Mouse (Mus musculus): ENCODE data around the gene Scd4.
"Not testable (repeated sequence)": the region's sequence is repeated elsewhere in the genome, so short reads cannot be mapped to it uniquely, and the experiment has no call there.

The Scd4 gene

DNA sequence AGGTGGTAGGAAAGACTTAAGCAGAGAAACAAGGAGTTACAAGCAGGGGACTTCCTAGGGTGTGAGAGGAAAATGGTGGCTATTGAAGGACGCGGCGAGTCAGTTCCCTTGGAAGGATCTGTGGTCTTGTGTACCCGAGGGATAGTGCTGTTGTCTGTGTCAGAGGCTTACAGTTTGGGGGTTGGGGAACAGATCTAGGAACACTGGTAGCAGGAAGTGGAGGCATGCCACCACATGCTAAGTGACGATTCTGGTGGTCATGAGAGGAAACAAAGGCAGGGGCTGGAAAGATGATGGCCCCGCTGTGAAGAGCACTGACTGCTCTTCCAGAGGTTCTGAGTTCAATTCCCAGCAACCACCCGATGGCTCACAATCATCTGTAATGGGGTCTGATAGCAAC is 32.4 kb upstream of the Scd4 start:
- DNase-seq (ENCODE audit: low spot score in 2 of 2), result no peak

DNA sequence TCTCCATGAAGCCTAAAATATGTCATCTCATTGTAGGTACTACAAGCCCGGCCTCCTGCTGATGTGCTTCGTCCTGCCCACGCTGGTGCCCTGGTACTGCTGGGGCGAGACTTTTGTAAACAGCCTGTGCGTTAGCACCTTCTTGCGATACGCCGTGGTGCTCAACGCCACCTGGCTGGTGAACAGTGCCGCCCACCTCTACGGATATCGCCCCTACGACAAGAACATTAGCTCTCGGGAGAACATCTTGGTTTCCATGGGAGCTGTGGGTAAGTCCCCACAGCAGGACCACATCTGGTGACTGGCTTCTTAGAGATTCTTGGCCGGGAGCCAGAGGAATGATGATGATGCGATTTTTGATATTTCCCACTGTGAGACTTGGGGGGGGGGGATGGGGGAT is 31.7 kb upstream of the Scd4 start:
- no peak for DNase-seq (ENCODE audit: low spot score in 2 of 2)

DNA sequence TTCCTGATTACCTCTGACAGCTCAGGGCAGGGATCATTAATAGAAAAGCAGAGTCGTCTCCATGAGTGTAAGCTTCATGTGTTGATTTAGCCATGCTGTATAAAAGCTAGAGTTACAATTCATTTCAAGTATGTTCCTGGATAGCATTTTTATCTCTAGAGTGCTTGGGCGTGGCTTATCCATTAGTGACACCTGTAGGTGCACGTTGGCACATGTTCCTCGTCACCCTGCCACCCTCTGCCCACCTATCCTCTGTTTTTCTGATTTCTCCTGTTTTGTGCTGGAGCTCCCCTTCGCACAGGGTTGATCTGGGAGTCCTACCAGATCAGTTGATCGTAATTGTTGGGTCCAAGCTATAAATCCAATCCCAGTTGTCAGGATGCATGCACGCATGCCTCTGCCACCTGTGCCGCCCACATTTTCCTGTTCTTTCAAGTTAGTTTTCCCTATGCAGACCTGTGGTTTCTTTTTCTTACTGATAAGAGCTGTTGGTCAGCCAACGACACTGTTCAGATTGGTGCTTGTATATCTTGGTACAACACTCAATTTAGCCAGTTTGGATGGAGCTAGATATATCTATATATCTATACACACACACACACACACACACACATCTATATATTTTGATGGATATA is 31.1 kb upstream of the Scd4 start:
- DNase-seq (ENCODE audit: low spot score in 2 of 2), result no peak

DNA sequence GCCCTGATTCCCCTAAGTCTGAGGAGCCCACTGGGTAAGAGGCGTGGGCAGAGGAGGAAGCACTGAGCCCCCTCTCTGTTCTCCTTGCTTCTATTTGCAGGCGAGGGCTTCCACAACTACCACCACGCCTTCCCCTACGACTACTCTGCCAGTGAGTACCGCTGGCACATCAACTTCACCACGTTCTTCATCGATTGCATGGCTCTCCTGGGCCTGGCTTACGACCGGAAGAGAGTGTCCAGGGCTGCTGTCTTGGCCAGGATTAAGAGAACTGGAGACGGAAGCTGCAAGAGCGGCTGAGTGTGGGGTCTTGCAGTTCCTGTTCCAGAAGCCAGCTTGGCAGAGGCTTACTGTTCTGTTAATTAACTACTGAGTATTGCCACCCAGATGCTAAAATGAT is 30.0 kb upstream of the Scd4 start:
- no peak for DNase-seq (ENCODE audit: low spot score in 2 of 2)

DNA sequence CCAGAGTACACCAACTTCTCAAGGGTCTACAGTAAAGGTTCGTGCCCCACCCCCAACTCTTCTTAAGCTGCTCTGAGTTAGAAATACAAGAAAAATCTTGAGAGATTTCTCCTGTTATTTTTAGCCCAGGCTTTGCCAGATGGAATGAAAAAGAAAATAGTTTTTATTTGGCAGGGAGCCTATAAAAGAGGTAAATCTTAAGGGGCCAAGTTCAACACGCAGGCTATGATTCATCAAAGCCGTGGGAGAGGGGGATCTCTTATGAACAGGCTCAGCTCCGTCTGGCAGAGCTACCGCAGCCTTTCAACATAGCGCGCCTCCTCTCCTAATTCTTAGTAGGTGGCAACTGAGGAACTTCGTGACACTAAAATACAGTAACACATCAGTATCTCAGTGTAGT is 29.4 kb upstream of the Scd4 start:
- no peak for DNase-seq (ENCODE audit: low spot score in 2 of 2)

DNA sequence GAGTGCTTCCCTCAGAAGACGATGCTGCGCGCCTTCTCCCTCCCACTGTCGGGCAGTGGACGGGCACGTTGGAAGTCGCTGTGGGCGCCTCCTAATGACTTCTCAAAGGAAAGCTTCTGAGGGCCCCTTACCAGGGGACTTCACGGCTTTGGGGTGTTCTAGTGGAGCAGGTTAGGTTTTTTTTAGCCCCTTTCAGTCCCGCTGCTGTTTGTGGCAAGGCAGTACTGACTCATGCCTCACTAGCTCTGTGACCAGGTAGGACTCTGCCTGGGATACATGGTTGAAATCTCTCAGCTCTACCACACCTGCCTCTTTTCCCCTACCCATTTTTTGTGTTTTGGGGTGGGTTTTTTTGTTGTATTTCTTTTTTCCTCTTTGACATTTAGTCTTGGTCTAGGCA is 28.5 kb upstream of the Scd4 start:
- DNase-seq (ENCODE audit: low spot score in 2 of 2), result no peak

DNA sequence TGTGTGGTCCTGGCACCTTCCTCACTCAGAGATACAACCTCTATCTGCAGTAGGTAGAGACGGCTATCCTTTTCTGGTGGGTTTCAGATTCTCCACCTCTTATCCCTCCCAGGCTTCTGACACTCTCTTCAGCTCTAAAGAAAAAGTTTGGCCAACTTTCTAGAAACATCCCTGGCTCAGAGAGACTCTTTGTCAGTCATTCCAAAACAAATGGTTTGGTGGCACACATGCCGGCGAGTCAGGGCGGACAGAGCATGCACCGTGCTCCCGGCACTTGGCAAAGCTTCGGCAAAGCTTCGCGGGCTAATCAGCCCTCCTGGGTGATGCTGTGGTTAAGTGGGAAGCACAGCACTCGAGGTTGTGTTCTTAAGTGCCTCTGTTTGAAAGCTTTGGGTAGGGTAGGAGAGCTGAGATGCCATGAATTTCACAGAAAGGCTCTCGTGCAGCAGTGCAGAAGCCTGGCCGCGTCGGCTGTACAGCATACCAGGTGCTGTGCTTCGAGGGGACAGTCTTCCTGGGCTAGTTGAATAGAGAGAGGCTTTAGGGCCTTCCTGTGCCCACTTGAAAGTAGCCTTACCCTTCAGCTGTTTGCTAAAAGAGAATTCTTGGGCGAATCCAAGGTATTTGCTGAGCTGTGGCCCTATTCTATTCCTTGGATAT is 27.9 kb upstream of the Scd4 start:
- no peak for DNase-seq (ENCODE audit: low spot score in 2 of 2)

DNA sequence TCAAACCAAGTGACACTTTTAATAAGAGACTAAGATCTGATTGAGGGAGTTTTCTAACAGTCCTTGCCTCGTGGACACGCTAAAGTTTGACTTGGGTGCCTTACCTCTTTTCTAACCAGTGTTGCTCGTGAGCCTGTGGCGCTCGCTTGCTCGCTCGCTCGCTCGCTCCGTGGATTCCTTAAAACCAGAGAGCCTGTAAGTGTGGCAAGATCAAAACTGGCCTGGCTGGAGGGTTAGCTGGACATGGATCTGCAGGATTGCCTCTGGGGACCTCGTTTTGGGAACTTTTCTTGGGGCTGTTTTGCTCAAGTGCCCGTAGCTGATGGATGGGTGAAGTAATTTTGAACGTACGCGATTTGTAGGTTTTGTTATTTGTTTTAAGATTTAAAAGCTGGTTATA is 27.2 kb upstream of the Scd4 start:
- no peak for DNase-seq (ENCODE audit: low spot score in 2 of 2)

DNA sequence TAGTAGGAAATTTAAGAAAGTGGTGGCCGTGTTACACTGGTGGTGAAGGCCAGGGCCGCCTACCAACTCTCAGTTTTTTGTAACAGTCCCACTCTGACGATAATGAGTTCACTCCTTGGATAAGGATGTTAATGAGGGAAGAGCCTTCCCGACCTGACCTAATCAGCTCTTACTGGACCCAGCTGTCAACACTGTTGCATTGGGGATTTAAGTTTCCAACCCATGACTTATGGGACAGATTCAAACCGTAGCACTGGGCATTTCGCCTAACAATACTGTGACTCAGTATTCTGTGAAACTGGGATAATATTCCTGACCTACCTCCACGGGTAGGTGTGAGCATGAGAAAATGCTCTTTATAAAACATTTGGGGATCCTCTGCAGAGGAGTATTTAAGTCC is 26.7 kb upstream of the Scd4 start:
- DNase-seq (ENCODE audit: low spot score in 2 of 2), result no peak

DNA sequence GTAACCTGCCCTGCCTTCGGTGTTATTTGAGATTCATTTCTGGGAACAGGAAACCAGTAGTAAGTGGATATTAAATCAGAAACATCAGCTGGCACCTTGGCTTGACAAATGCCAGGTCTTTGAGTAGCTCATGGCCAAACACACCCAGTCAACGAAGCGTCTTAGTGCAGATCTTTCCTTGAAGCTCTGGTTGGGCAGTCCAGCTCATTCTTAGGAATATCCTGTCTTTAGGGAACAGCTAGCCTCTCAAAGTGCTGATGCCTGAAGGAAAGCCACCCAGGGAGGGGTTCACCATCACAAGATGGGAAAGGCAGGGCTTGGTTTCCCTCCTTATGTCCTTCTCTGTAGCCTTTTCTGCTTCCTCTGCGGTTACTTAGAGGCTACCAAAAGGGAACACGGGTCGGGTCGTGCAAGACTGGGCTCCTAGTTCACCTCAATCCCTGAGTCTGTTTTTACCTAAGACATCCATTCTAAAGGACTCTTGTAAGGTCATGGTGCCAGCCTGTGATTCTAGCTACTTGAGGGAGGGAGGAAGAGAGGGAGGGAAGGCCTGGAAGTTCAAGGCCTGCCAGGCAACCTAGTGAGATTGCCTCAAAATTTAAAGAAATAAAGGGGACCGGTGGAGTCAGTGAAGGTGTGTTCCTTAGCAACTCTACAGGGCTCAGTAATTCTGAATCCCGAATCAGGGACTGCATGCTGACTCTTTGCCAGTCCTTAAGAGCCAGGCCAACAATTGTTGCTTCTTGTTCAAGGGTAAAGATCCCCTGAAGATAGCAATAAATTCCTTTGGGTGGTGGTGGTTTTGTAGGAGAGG is 25.6 kb upstream of the Scd4 start:
- DNase-seq (ENCODE audit: low spot score in 2 of 2), result no peak

DNA sequence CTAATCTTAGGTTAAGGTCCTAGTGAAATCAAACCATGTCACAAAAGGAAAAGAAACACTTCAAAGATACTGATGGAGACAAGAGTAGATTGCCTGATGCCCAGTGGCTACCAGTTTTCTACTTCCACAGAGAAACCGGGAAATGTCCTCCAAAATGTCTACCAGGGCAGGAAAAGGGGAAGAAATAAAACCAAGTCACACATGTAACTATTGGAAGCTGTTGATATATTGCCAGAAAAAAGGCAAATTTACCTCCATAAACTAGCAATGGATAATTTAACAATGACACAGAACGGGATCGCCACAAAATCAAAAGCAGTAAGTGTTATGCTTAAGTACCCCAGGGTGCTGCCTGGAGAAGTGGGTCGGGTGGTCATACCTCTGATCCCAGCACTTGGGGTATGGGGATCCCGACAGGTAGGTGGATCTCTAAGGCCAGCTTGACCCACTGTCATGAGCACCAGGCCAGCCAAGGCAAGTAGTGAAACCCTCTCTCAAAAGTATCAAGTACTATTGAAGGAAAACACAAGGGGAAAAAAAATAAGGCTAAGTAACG is 24.9 kb upstream of the Scd4 start:
- no peak for DNase-seq (ENCODE audit: low spot score in 2 of 2)

DNA sequence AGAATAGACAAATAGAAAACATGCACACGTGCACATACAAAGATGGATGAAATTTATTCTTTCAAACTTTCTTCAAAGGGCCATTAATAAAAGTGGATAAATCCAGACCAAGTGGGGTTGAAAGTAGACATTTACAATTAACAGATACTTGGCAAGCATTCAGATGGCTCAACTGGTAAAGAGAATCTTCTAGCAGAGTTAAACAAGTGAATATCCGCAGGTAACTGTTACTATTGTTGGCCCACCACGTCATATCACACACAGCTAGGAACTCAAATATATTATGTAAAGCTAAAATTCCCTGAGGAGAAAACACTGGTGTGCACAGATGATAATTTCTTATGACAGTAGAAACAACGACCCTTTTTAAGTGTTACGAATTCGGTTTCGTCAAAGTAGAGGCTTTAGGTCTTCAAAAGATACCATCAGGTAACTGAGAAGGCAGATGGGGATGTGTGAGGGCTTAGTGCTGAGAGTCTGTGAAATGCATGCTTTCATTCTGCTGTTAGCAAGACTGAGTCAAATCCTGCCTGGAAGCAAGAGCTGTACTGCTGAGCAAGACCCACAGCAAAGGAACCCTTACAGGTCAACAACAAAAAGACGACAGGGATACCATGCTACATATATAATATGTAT is 24.2 kb upstream of the Scd4 start:
- DNase-seq (ENCODE audit: low spot score in 2 of 2), result no peak

DNA sequence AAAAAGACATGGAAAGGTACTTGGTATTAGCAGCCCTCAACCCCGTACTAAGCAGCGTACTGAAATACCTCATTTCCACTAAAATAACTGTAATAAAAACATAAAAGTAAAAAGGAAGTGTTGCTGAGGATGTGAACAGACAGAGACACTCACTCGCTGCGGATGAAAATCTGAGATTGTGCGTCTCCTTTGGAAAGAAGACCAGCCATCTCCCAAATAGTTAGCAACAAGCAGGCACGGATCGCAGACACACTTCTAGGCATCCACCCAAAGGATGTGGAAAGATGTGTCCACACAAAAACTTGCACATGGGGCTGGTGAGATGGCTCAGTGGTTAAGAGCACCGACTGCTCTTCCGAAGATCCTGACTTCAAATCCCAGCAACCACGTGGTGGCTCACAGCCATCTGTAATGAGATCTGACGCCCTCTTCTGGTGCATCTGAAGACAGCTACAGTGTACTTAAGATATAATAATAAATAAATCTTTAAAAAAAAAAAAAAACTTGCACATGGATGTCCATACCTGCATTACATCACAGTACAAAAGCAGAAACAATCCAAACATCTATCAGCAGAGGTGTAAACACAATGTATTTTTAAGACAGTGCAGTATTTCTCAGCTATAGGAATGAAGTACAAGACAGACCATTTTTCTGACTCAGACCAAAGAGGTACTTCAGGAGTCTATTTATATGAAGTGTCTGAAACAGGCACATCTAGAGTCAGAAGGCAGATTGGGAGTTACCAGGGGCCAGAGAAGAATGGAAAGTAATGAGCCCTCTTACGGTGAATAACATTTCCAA is 23.3 kb upstream of the Scd4 start:
- DNase-seq (ENCODE audit: low spot score in 2 of 2), result no peak

DNA sequence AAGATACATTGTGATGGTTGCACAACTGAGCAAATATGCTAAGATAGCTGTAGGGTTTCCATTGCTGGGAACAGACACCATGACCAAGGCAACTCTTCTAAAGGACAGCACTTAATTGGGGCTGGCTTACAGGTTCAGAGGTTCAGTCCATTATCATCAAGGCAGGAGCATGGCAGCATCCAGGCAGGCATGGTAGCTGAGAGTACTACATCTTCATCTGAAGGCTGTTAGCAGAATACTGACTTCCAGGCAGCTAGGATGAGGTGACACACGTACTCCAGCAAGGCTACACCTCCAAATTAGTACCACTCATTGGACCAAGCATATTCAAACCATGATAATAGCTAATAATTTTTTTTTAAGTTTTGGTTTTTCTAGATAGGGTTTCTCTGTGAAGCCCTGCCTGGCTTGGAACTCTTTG is 22.7 kb upstream of the Scd4 start:
- DNase-seq (ENCODE audit: low spot score in 2 of 2), result not testable (repeated sequence)

DNA sequence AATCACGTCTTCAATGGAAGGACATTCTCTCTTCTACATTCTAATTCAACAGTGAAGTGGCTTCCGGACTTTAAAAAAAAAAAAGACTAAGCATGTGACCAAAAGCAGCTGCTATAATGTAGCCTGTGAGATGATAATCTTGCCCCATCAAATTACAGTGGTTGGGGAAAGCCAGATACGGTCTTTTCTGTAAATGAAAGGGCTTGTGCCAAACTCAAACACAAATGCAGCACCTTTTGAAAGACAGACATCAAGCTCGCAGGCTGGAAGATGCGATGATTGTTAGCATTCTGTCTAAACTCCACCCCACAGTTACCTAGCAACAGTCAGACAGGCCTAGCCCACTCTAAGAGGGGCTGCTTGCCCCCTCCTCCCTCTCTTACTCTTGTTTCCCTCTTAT is 22.1 kb upstream of the Scd4 start:
- DNase-seq (ENCODE audit: low spot score in 2 of 2), result no peak

DNA sequence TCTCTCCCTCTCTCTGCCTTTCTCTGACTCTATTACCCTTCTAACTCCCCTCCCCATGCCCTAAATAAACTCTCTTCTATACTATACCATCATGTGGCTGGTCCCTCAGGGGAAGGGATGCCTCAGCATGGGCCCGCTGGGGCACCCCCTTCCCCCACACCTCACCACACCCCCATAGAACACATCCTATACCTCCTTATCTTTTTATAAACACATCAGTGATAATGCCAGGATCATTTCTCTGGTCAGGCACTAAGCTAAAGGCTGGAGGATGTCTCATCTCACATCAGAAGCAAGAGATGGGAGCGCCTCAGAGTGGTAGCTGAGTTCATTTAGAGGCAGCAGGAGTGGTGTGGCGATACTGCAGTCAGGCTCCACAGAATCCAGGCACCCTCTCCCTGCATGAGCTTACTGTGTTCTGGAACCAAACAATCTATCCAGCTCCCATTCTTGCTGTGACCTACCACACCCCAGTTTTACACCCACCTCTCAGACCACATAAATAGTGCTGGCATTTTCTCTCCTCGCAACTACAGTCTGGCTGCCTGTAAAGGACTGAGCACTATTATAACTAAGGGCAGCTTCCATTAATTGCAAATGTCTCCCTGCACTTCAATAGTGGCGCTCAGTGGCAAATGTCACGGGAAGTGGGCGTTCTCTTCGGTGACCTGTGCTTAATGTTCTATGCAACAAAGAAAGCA is 21.4 kb upstream of the Scd4 start:
- no peak for DNase-seq (ENCODE audit: low spot score in 2 of 2)

DNA sequence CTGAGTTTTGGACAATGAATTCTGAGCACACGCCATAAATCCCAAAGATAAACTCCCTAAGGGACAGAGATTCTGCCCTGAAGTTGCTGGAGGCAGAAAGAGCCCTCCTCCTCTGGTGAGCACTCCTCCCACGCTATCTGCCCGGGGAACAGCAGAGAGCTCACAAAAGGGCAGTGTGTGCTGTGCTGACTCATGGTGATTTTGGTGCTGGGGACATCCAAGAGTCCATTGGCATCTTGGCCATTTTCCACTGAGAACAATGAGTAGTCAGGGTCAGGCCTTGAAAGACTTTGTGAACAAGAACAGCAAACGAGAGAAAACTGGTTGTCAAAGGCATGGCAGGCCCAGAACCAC is 20.9 kb upstream of the Scd4 start:
- no peak for DNase-seq (ENCODE audit: low spot score in 2 of 2)

DNA sequence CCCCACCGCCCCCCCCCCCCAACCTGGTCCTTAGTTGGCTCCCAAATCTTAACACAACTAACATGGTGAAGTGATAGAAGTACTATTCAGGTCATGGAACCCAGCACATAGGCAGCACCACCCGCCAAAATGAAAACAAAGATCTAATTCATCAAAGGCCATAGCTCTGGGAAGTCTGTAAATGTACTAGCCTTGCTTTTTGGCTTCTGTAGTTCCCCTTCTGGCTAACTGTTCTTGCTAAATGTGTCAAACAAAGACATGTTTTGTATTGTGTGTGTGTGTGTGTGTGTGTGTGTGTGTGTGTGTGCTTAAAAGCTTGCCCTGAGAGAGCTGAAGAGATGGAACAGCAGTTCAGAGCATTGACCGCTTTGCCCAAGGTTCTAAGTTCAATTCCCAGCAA is 19.8 kb upstream of the Scd4 start:
- DNase-seq (ENCODE audit: low spot score in 2 of 2), result no peak

DNA sequence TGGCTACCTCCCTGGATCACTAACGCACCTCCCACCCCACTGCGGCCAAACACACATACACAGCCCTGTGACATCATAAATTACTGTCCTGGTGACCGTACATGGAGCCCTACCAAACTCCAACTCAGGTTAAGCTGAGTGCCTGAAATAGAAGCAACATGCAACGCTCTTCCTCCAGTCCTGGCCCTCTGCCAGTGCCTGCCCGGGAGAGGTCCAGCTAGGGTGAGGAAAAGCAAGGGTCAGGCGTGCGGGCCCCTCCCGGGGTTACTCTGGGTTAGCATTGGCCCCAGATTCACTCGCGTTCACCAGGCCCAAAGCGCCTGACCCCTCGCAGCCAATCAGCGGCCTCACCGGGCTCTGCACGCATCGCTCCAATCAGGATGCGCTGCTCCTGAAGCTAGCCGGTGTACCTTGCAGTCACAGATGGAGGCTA is 18.5 kb upstream of the Scd4 start:
- DNase-seq (ENCODE audit: low spot score in 2 of 2), result peak; percentile 60 to 65

DNA sequence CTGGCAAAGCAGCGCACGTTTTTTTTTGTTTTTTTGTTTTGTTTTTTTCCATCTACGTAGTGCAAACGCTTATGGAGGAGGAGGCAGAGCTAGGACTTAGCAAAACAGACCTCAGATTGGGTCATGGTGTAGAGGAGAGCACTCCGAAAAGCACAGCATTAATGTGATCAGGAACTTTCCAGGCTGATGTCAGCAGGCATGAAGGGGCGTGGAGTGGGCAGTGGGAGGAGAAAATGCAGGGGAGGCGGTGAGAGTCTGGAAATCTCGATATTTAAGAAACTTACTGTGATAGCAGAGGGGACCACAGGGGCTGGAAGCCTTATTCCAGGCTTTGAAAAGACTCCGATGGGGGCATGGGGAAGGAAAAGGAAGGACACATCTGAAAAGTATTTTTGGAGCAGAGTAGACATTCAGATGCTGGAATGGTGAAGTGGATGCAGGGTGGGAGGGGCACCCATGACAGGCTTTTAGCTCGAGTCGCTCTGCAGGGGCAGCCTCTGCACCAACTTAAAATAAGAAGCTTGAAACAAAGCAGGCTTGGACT is 17.9 kb upstream of the Scd4 start:
- peak; percentile 16 to 20 for DNase-seq (ENCODE audit: low spot score in 2 of 2)

Measured in natural killer cell, adult 2 months (primary cell).